Mouse (Mus musculus) lung, adult 2 months (tissue): ENCODE results near the gene Nat8f2.

ENCODE experiments used
- CTCF ChIP-seq: fragments of 200-500 bp; IDR thresholded peaks from 2 replicates; pipeline ENCODE4 v1.5.1; 2011; ENCODE audit warnings: mild to moderate bottlenecking, low read length, control low read depth; ENCODE audit not compliant: insufficient read depth
- POLR2A ChIP-seq: fragments of 200-500 bp; IDR thresholded peaks from 2 replicates; pipeline ENCODE4 v1.6.1; 2011; ENCODE audit warnings: low read depth, mild to moderate bottlenecking, control low read depth, low read length, borderline replicate concordance; ENCODE audit errors: extremely low read depth

DNA sequence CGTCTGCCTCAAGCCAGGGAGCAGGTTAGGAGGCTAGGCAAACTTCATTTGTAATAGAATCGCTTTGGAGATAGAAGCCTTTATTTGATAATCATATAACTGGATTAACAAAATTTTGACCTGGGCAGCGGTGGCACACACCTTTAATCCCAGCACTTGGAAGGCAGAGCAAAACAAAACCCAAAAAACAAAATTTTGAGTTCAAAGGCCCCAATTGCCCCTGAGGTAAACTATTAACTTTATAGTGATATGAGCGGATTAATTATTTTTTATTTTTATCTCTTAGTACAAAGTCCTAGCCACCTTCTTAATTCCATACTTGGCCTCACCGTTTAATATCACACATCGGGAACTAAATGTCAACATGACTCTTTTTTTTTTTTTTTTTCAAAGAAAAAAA, 47.6 kb upstream of the Nat8f2 start:
- no peak for TF ChIP-seq POLR2A
- TF ChIP-seq CTCF = no peak
